Mouse (Mus musculus) mature B cell (primary cell): ENCODE results near the gene Sap30.

Source experiments
- in situ Hi-C: fragments of 300-500 bp; cut with MboI; formaldehyde crosslinking; loops from 2 replicates; pipeline ENCODE4 v1.14.3; 2019

The Sap30 gene

GRCm38 (mm10) chr8:57443289-57443688 lies 44.4 kb downstream of the Sap30 start:
- in situ Hi-C loops: no loop called here

- in situ Hi-C loops: no loop called here
Observed at GRCm38 (mm10) chr8:57441556-57441955, 46.1 kb downstream of the Sap30 start.

- in situ Hi-C loops: no loop called here
Observed at GRCm38 (mm10) chr8:57441131-57441530, 46.5 kb downstream of the Sap30 start.

- in situ Hi-C loops: loop anchor here (10.0 kb wide), 1 partner anchor 98 kb away; no protein-coding TSS in a partner anchor
Observed at GRCm38 (mm10) chr8:57436437-57436796, 51.2 kb downstream of the Sap30 start.

GRCm38 (mm10) chr8:57435768-57436436 lies 51.8 kb downstream of the Sap30 start:
- in situ Hi-C loops: loop anchor here (10.0 kb wide), 1 partner anchor 99 kb away; no protein-coding TSS in a partner anchor

GRCm38 (mm10) chr8:57432802-57433201 lies 54.9 kb downstream of the Sap30 start:
- in situ Hi-C loops: loop anchor here (10.0 kb wide), 1 partner anchor 102 kb away; no protein-coding TSS in a partner anchor
